In the genomic region with DNA sequence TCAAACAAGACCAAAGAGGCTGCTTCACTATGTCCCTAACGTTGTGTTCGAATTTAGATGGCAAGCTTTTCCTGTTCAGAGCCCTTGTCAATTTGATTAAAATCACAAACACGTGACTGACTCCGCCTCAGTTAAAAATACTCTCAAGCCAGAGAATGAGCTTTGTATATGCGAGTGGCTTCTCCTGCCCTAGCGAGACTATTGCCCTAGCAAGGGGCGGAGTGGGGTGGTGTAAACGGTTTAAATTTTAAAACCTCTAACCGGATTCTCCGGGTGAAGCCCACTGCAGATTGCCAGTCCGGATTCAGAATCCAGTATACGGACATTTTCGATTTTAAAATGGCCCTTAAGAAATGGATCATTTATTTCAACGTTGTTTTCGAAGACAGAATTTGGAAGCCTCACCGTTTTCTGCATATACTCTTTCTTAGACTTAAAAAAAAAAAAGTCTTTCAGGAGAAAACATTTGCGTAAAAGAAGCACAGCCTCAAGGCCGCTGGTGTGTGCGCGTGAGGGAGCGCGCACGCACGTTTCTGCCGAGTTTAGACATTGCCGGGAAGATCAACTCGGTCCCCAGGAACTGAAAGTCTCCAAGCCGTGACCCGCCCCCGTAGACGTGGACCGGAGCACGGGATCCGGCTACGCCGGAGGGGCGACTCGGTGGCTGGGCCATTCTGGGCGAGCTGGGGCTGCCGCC, we compare ENCODE assay signal across 8 mouse cellular contexts.
DNase-seq lines count a peak whose midpoint lies in the region; ATAC-seq and TF ChIP-seq lines count a peak whose summit lies in the region.

No protein-coding gene starts in this region.

- no peaks in the 10 kb centered on the region for H3K9me3 ChIP-seq in forebrain, embryonic 14.5 days (replicated peaks; ENCODE audit: control insufficient read depth, low read length)
- H3K9me3 ChIP-seq in hindbrain, postnatal 0 days (ENCODE audit: low read length), result no peaks in the 10 kb centered on the region
- no peaks in the 10 kb centered on the region for H3K9me3 ChIP-seq in midbrain, embryonic 16.5 days (replicated peaks; ENCODE audit: control insufficient read depth, low read length, poor library complexity, severe bottlenecking)

- 1% methylated on average over 40 of the region's 40 CpGs for WGBS in forebrain, embryonic 14.5 days
- under 1% methylated on average over 40 of the region's 40 CpGs for WGBS in hindbrain, postnatal 0 days
- under 1% methylated on average over 40 of the region's 40 CpGs for WGBS in midbrain, embryonic 16.5 days

- intact Hi-C loops in left cerebral cortex, postnatal 36 days (cut with DNase I), result loop anchor here (1.0 kb wide), 1 partner anchor 64 kb away; the partner anchor contains the start of gene Foxn3

- ATAC-seq in activated CD4-positive, CD25-positive, alpha-beta regulatory T cell, adult 4 months, result peak; percentile 45
- ATAC-seq in forebrain, embryonic 14.5 days, result 0 out of 2 replicates have a peak, but pooled peaks have one; percentile 21
- ATAC-seq in hindbrain, postnatal 0 days, result no peak; the same call in 1 of the 2 replicates
- ATAC-seq in midbrain, embryonic 16.5 days, result peak; percentile 56; the same call in 1 of the 2 replicates

- H3K27me3 ChIP-seq in forebrain, embryonic 14.5 days (replicated peaks; ENCODE audit: control insufficient read depth, insufficient read depth, low read length), result no peaks in the 10 kb centered on the region
- no peaks in the 10 kb centered on the region for H3K27me3 ChIP-seq in hindbrain, postnatal 0 days (ENCODE audit: insufficient read depth, low read length)
- H3K27me3 ChIP-seq in midbrain, embryonic 16.5 days (ENCODE audit: control insufficient read depth, insufficient read depth, low read depth, low read length), result no peaks in the 10 kb centered on the region

- peak overlapping the region; percentile 70 for H3K9ac ChIP-seq in forebrain, embryonic 14.5 days (ENCODE audit: low read length)
- peak overlapping the region; percentile 55 for H3K9ac ChIP-seq in hindbrain, postnatal 0 days (replicated peaks; ENCODE audit: low read length)
- peak overlapping the region; percentile 66 for H3K9ac ChIP-seq in midbrain, embryonic 16.5 days (ENCODE audit: low read depth, low read length)

- TF ChIP-seq CTCF in hindbrain, postnatal 0 days (IDR thresholded peaks at IDR 0.05; ENCODE audit: low read depth), result no peak

- H3K4me2 ChIP-seq in forebrain, embryonic 14.5 days (ENCODE audit: low read length), result peak overlapping the region; percentile 65
- H3K4me2 ChIP-seq in hindbrain, postnatal 0 days (ENCODE audit: low read depth, low read length), result peak overlapping the region; percentile 67
- H3K4me2 ChIP-seq in midbrain, embryonic 16.5 days (ENCODE audit: low read length), result peak overlapping the region; percentile 78

- DNase-seq in kidney, adult 18-20 months, result peak; percentile 14
- DNase-seq in kidney, adult 11 months, result no peak
- peak; percentile 54 for DNase-seq in forebrain, embryonic 14.5 days (ENCODE audit: low spot score)
- DNase-seq in hindbrain, postnatal 0 days (ENCODE audit: low spot score), result peak; percentile 64
- peak; percentile 40 to 51 for DNase-seq in left cerebral cortex, postnatal 36 days (ENCODE audit: low spot score in 2 of 2)
- DNase-seq in ovary, postnatal 14 days (ENCODE audit: low spot score), result no peak

- peak overlapping the region; percentile 79 for H3K27ac ChIP-seq in forebrain, embryonic 14.5 days (ENCODE audit: low read depth, low read length)
- H3K27ac ChIP-seq in hindbrain, postnatal 0 days, result peak overlapping the region; percentile 83
- peak overlapping the region; percentile 88 for H3K27ac ChIP-seq in midbrain, embryonic 16.5 days (ENCODE audit: low read length)

- peak overlapping the region; percentile 59 for H3K4me3 ChIP-seq in forebrain, embryonic 14.5 days (ENCODE audit: low read depth, low read length)
- H3K4me3 ChIP-seq in hindbrain, postnatal 0 days (ENCODE audit: low read length), result peak overlapping the region; percentile 68
- peak overlapping the region; percentile 59 for H3K4me3 ChIP-seq in midbrain, embryonic 16.5 days (ENCODE audit: low read depth, low read length)

- H3K36me3 ChIP-seq in forebrain, embryonic 14.5 days (ENCODE audit: control insufficient read depth, insufficient read depth, low read length), result no peaks in the 10 kb centered on the region
- H3K36me3 ChIP-seq in hindbrain, postnatal 0 days (ENCODE audit: insufficient read depth, low read length), result no peaks in the 10 kb centered on the region
- no peaks in the 10 kb centered on the region for H3K36me3 ChIP-seq in midbrain, embryonic 16.5 days (ENCODE audit: control insufficient read depth, insufficient read depth, low read length)

- H3K4me1 ChIP-seq in forebrain, embryonic 14.5 days (ENCODE audit: control insufficient read depth, insufficient read depth, low read length), result no peaks in the 10 kb centered on the region; the same call in 1 of the 2 replicates
- no peaks in the 10 kb centered on the region for H3K4me1 ChIP-seq in hindbrain, postnatal 0 days (ENCODE audit: insufficient read depth, low read length)
- peaks cover 17% of the 10 kb centered on the region for H3K4me1 ChIP-seq in midbrain, embryonic 16.5 days (ENCODE audit: control insufficient read depth, insufficient read depth, low read length)

Comparison
In these comparisons a context has a peak if more than half of its experiments do, and no peak if none do; other contexts are left out.
1. DNase-seq: peak in kidney, adult 18-20 months (single experiment), forebrain, embryonic 14.5 days (single experiment), hindbrain, postnatal 0 days (single experiment) and left cerebral cortex, postnatal 36 days (2 of 2); none in kidney, adult 11 months (single experiment) and ovary, postnatal 14 days (single experiment).
2. Peak in every context shown above with its lines, with median percentiles within 50 percentile points of each other: H3K27ac ChIP-seq, H3K4me2 ChIP-seq, H3K4me3 ChIP-seq and H3K9ac ChIP-seq.